Mouse (Mus musculus): ENCODE measurements around the gene Myh7b. TPM values are rescaled to one million over a fixed set of nuclear protein-coding genes. Genes with fewer than 3 reads are reported as not detected.
A peak's percentile ranks its signal among the peaks of the same experiment; 100 is the strongest.
"Not testable (repeated sequence)": the region's sequence is repeated elsewhere in the genome, so short reads cannot be mapped to it uniquely, and the experiment has no call there.

Myh7b gene
- polyA plus RNA-seq, 1 experiment, result 0.07 TPM

GRCm38 (mm10) chr2:155592854-155593283 is 18.1 kb upstream of the Myh7b start:
- TF ChIP-seq CTCF (IDR thresholded peaks at IDR 0.05; ENCODE audit: insufficient read depth, low read length) (no peak), POLR2A (IDR thresholded peaks at IDR 0.05; ENCODE audit: borderline replicate concordance, extremely low read depth, low read depth, low read length) (peak; percentile 59; the same call in 1 of the 2 replicates)
- no peak for DNase-seq
- WGBS, result 0% methylated on average over 9 of the region's 9 CpGs
- H3K4me3 ChIP-seq (replicated peaks; ENCODE audit: extremely low read depth, low read depth, low read length), result peak overlapping the region; percentile 71
- H3K4me1 ChIP-seq (ENCODE audit: control insufficient read depth, insufficient read depth, low read length), result peaks cover 6% of the 10 kb centered on the region

- H3K4me1 ChIP-seq (ENCODE audit: control insufficient read depth, insufficient read depth, low read length), result peaks cover 6% of the 10 kb centered on the region
- no peak overlapping the region for H3K4me3 ChIP-seq (replicated peaks; ENCODE audit: extremely low read depth, low read depth, low read length)
- TF ChIP-seq POLR2A (IDR thresholded peaks at IDR 0.05; ENCODE audit: borderline replicate concordance, extremely low read depth, low read depth, low read length) (no peak), CTCF (IDR thresholded peaks at IDR 0.05; ENCODE audit: insufficient read depth, low read length) (no peak)
- peak; percentile 23 for DNase-seq
- 57% methylated on average over 6 of the region's 6 CpGs for WGBS
Observed at GRCm38 (mm10) chr2:155595516-155595915, 15.5 kb upstream of the Myh7b start.

- H3K4me3 ChIP-seq (replicated peaks; ENCODE audit: extremely low read depth, low read depth, low read length), result no peak overlapping the region
- TF ChIP-seq POLR2A (IDR thresholded peaks at IDR 0.05; ENCODE audit: borderline replicate concordance, extremely low read depth, low read depth, low read length) (no peak), CTCF (IDR thresholded peaks at IDR 0.05; ENCODE audit: insufficient read depth, low read length) (no peak)
- 72% methylated on average over 3 of the region's 3 CpGs for WGBS
- no peak for DNase-seq
- no peaks in the 10 kb centered on the region for H3K4me1 ChIP-seq (ENCODE audit: control insufficient read depth, insufficient read depth, low read length)
Observed at GRCm38 (mm10) chr2:155603707-155604106, 7.3 kb upstream of the Myh7b start.

GRCm38 (mm10) chr2:155604560-155605235 is 6.3 kb upstream of the Myh7b start:
- TF ChIP-seq CTCF (IDR thresholded peaks at IDR 0.05; ENCODE audit: insufficient read depth, low read length) (no peak), POLR2A (IDR thresholded peaks at IDR 0.05; ENCODE audit: borderline replicate concordance, extremely low read depth, low read depth, low read length) (no peak)
- Histone ChIP-seq H3K4me1 (ENCODE audit: control insufficient read depth, insufficient read depth, low read length) (no peaks in the 10 kb centered on the region), H3K4me3 (replicated peaks; ENCODE audit: extremely low read depth, low read depth, low read length) (no peak overlapping the region)
- 33% methylated on average over 10 of the region's 10 CpGs for WGBS
- DNase-seq, result no peak

- H3K4me3 ChIP-seq (replicated peaks; ENCODE audit: extremely low read depth, low read depth, low read length); H3K4me1 ChIP-seq (ENCODE audit: control insufficient read depth, insufficient read depth, low read length); DNase-seq: not testable (repeated sequence)
- WGBS, result 77% methylated on average over 4 of the region's 4 CpGs
Observed at GRCm38 (mm10) chr2:155605236-155605589, 5.8 kb upstream of the Myh7b start.

GRCm38 (mm10) chr2:155606360-155606759 is 4.7 kb upstream of the Myh7b start:
- Histone ChIP-seq H3K4me3 (replicated peaks; ENCODE audit: extremely low read depth, low read depth, low read length) (no peak overlapping the region), H3K4me1 (ENCODE audit: control insufficient read depth, insufficient read depth, low read length) (no peaks in the 10 kb centered on the region)
- DNase-seq, result no peak
- TF ChIP-seq POLR2A (IDR thresholded peaks at IDR 0.05; ENCODE audit: borderline replicate concordance, extremely low read depth, low read depth, low read length), result no peak
- no peak for TF ChIP-seq CTCF (IDR thresholded peaks at IDR 0.05; ENCODE audit: insufficient read depth, low read length)
- 68% methylated on average over 4 of the region's 4 CpGs for WGBS

GRCm38 (mm10) chr2:155611834-155612550 is 980 bp downstream of the Myh7b start:
- TF ChIP-seq CTCF (IDR thresholded peaks at IDR 0.05; ENCODE audit: insufficient read depth, low read length) (no peak), POLR2A (IDR thresholded peaks at IDR 0.05; ENCODE audit: borderline replicate concordance, extremely low read depth, low read depth, low read length) (no peak)
- no peaks in the 10 kb centered on the region; the same call in 1 of the 2 replicates for H3K4me1 ChIP-seq (ENCODE audit: control insufficient read depth, insufficient read depth, low read length)
- 88% methylated on average over 9 of the region's 9 CpGs for WGBS
- no peak overlapping the region for H3K4me3 ChIP-seq (replicated peaks; ENCODE audit: extremely low read depth, low read depth, low read length)
- DNase-seq, result no peak

- WGBS, result 7% methylated on average over 20 of the region's 20 CpGs
- peak; percentile 71 for DNase-seq
- H3K4me3 ChIP-seq (replicated peaks; ENCODE audit: extremely low read depth, low read depth, low read length), result peak overlapping the region; percentile 60
- no peaks in the 10 kb centered on the region; the same call in 1 of the 2 replicates for H3K4me1 ChIP-seq (ENCODE audit: control insufficient read depth, insufficient read depth, low read length)
- TF ChIP-seq CTCF (IDR thresholded peaks at IDR 0.05; ENCODE audit: insufficient read depth, low read length), result no peak
- no peak for TF ChIP-seq POLR2A (IDR thresholded peaks at IDR 0.05; ENCODE audit: borderline replicate concordance, extremely low read depth, low read depth, low read length)
Observed at GRCm38 (mm10) chr2:155613326-155613755, 2.3 kb downstream of the Myh7b start.

- H3K4me3 ChIP-seq (replicated peaks; ENCODE audit: extremely low read depth, low read depth, low read length), result no peak overlapping the region
- 61% methylated on average over 8 of the region's 8 CpGs for WGBS
- no peak for DNase-seq
- no peaks in the 10 kb centered on the region; the same call in 1 of the 2 replicates for H3K4me1 ChIP-seq (ENCODE audit: control insufficient read depth, insufficient read depth, low read length)
- TF ChIP-seq POLR2A (IDR thresholded peaks at IDR 0.05; ENCODE audit: borderline replicate concordance, extremely low read depth, low read depth, low read length), result no peak
Observed at GRCm38 (mm10) chr2:155613953-155614352, 2.9 kb downstream of the Myh7b start.

GRCm38 (mm10) chr2:155616971-155617370 is 6.0 kb downstream of the Myh7b start:
- H3K4me3 ChIP-seq (replicated peaks; ENCODE audit: extremely low read depth, low read depth, low read length), result no peak overlapping the region
- TF ChIP-seq CTCF (IDR thresholded peaks at IDR 0.05; ENCODE audit: insufficient read depth, low read length) (no peak), POLR2A (IDR thresholded peaks at IDR 0.05; ENCODE audit: borderline replicate concordance, extremely low read depth, low read depth, low read length) (no peak)
- 52% methylated on average over 6 of the region's 6 CpGs for WGBS
- no peak for DNase-seq
- no peaks in the 10 kb centered on the region; the same call in 1 of the 2 replicates for H3K4me1 ChIP-seq (ENCODE audit: control insufficient read depth, insufficient read depth, low read length)

All from lung, adult 2 months (tissue).